Mouse (Mus musculus) embryonic fibroblast, embryonic 13.5 days (primary cell): ENCODE measurements at regions not wholly inside any gene's neighbourhood (a gene's known extent, or its start where the extent isn't known, plus 50 kb on each side); places are given as distances from the start of the nearest gene placed in this dataset.

Experiments
- CTCF ChIP-seq: IDR thresholded peaks from 2 replicates; pipeline ENCODE4 v1.5.1; 2011; ENCODE audit warnings: mild to moderate bottlenecking, control low read depth, low read length, moderate library complexity, borderline replicate concordance; ENCODE audit not compliant: insufficient read depth
- POLR2A ChIP-seq: IDR thresholded peaks from 2 replicates; pipeline ENCODE4 v1.6.1; 2011; ENCODE audit warnings: low read depth, mild to moderate bottlenecking, control low read depth, low read length, moderate library complexity

GRCm38 (mm10) chr12:86829581-86830246 is 54.9 kb downstream of the Irf2bpl start:
- TF ChIP-seq CTCF: no peak
- TF ChIP-seq POLR2A: no peak
